Mouse (Mus musculus): ENCODE results near the gene 1700013F07Rik.

DNA sequence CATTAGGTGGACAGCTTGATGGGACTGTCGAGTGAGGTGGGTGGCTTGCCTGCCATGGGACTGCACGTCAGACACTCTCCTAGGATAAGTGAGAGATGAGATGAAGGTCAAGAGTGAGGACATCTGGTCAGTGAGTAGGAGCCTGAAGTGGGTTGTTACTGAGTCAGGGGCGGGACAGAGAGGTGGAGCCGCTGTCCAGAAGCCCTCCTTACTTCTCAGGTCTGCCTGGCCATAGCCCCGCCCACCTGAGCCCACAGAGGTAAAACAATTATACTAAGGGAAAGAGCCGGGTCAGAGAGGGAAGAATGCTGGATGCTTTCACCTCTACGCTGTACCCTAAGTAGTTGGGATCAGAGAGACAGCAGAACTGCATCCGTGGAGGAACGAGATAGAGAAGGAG is 36.3 kb upstream of the 1700013F07Rik start:
- TF ChIP-seq CTCF (IDR thresholded peaks at IDR 0.05; ENCODE audit: low read depth) (no peak), EP300 (IDR thresholded peaks at IDR 0.05; ENCODE audit: low read depth) (no peak)

All from liver, embryonic 14.5 days (tissue).